Mouse (Mus musculus): ENCODE data around the gene Tectb.

DNA sequence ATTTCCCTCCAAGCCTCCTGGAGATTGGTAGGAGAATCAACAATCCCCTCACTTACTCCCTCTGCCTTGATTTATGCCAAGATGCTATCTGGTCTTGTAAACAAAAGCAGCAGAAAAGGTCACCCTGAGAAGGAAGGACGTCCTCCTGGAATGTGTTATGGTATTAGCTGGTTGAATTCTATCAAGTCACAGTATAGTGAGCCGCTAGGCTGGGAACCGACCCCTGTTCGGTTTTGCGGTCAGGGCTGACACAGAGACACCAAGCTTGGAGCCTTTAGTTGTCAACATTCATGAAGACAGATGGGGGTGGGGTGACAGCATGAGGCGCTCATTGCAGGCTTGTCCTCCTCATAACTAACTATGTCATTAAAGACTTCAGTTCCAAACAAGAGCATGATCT lies 20.7 kb upstream of the Tectb start:
- no peak for TF ChIP-seq EP300 (IDR thresholded peaks at IDR 0.05; ENCODE audit: low read depth)
- no peak for TF ChIP-seq CTCF (IDR thresholded peaks at IDR 0.05; ENCODE audit: low read depth)

All from liver, postnatal 0 days (tissue).